In genomic region chr4:147556921-147557320, GRCm38 (mm10) we compare ENCODE assay signal across 11 mouse cellular contexts. TPM values are rescaled to one million over a fixed set of nuclear protein-coding genes. Genes with fewer than 3 reads are reported as not detected.
DNase-seq lines count a peak whose midpoint lies in the region; TF ChIP-seq lines count a peak whose summit lies in the region.
"Not testable (repeated sequence)": the region's sequence is repeated elsewhere in the genome, so short reads cannot be mapped to it uniquely, and the experiment has no call there.
"Had no signal": no experiment of that assay in that cellular context is flagged by ENCODE, and none has a peak within 500 bp of the region (broad histone marks: within the 10 kb centered on the region; RNA-seq: fewer than 3 reads in every experiment).

No protein-coding gene starts in this region.

- 0 out of 2 replicates have a peak, but pooled peaks have one; percentile 33 for TF ChIP-seq EP300 in heart, adult 2 months (IDR thresholded peaks at IDR 0.05; ENCODE audit: insufficient read depth, low read depth, low read length)

- H3K27ac ChIP-seq in ES-E14 (ENCODE audit: insufficient read depth, low read depth, low read length, poor library complexity, severe bottlenecking) = 0 out of 2 replicates have a peak overlapping the region, but pooled peaks have one; percentile 50
- H3K27ac ChIP-seq in heart, adult 2 months = peak overlapping the region; percentile 12

- intact Hi-C loops in heart, adult 2 months (cut with DNase I) = not testable (repeated sequence)

- H3K27me3 ChIP-seq in heart, adult 2 months (ENCODE audit: control insufficient read depth, insufficient read depth, low read length) = not testable (repeated sequence)

- in situ Hi-C loops in ES-E14 (cut with MboI; ENCODE audit: low sequenced_read_pairs in 2 of 2, unreplicated experiment in 2 of 2) = not testable (repeated sequence)

- H3K4me3 ChIP-seq in ES-E14 (ENCODE audit: insufficient read depth in 1 of 2, low read depth in 1 of 2, low read length in 2 of 2, poor library complexity in 1 of 2, severe bottlenecking in 1 of 2); heart, adult 2 months: not testable (repeated sequence)

- H3K9me3 ChIP-seq in ES-E14 (ENCODE audit: control insufficient read depth, insufficient read depth, low read depth, low read length) = not testable (repeated sequence)

- not testable (repeated sequence) for DNase-seq in ES-E14 (ENCODE audit: low read depth, low spot score)
- DNase-seq in heart, adult 11 months = peak; percentile 93
- DNase-seq in heart, adult 18-20 months = peak; percentile 15 to 60
- DNase-seq in heart, adult 2 months = peak in 1 of 2 experiments; percentile 25
- DNase-seq in heart, adult 8-10 months (ENCODE audit: low spot score) = peak; percentile 41
- peak; percentile 13 to 58 for DNase-seq in heart, adult 9 months (ENCODE audit: low spot score in 2 of 2)

- H3K9ac ChIP-seq in ES-E14 (ENCODE audit: insufficient read depth, low read depth, low read length, poor library complexity, severe bottlenecking); heart, adult 2 months (ENCODE audit: low read depth, low read length): not testable (repeated sequence)

- TF ChIP-seq CTCF in heart, adult 2 months (IDR thresholded peaks at IDR 0.05) = not testable (repeated sequence)

- TF ChIP-seq POLR2A in heart, adult 2 months (IDR thresholded peaks at IDR 0.05; ENCODE audit: insufficient read depth, low read depth, low read length) = not testable (repeated sequence)

- WGBS in heart, adult 2 months = 15% methylated on average over 1 of the region's 1 CpGs

- H3K36me3 ChIP-seq in ES-E14 (ENCODE audit: control insufficient read depth, insufficient read depth, low read length, poor library complexity, severe bottlenecking); heart, adult 2 months (ENCODE audit: control insufficient read depth, insufficient read depth, low read length): not testable (repeated sequence)

- not testable (repeated sequence) for H3K79me2 ChIP-seq in heart, adult 2 months (replicated peaks; ENCODE audit: control insufficient read depth, insufficient read depth, low read length)

- H3K4me1 ChIP-seq in ES-E14 (ENCODE audit: control insufficient read depth in 2 of 2, insufficient read depth in 2 of 2, low read length in 2 of 2, poor library complexity in 1 of 2); heart, adult 2 months (ENCODE audit: control insufficient read depth, insufficient read depth, low read length): not testable (repeated sequence)

RNA-seq across cellular contexts. Expression of gene Zfp985, which starts 3.8 kb away (rescaled TPM):
- total RNA-seq in ES-E14 (2012; rRNA removed) = 45.4 and 52.0 TPM in 2 replicates
- total RNA-seq in heart, adult 18-20 months (2021) = under 1 TPM; 0.26 to 0.67 TPM
- under 1 TPM; 0.25 to 0.31 TPM for total RNA-seq in heart, adult 2 months (2021)
- 0.35 and 1.0 TPM in 2 replicates for polyA plus RNA-seq in heart, adult 2 months (2012; rRNA removed)
- total RNA-seq in heart, adult 8-10 months (2022) = under 1 TPM; 0.16 to 0.63 (median 0.28) TPM
- total RNA-seq: CH12.LX had no signal
- polyA plus RNA-seq: adrenal gland, adult 2 months had no signal

RNA-seq across cellular contexts. Expression of gene Gm16503, which starts 16.9 kb away (rescaled TPM):
- 0.27 and 0.37 TPM in 2 replicates for total RNA-seq in ES-E14 (2012; rRNA removed)
- total RNA-seq in heart, adult 18-20 months (2021) = under 1 TPM in 1 of 2 experiments, not detected in 1; 0.13 TPM
- total RNA-seq in heart, adult 2 months (2021) = under 1 TPM; 0.09 to 0.10 TPM
- polyA plus RNA-seq in heart, adult 2 months (2012; rRNA removed) = 0.12 TPM in 1 of 2 replicates, not detected in the other
- total RNA-seq in heart, adult 8-10 months (2022) = under 1 TPM in 3 of 4 experiments, not detected in 1; 0.16 to 0.31 (median 0.28) TPM
- total RNA-seq: CH12.LX had no signal
- polyA plus RNA-seq: adrenal gland, adult 2 months; C2C12; G1E; Patski had no signal

Comparison
In these comparisons a context has a peak if more than half of its experiments do, and no peak if none do; other contexts are left out.
1. RNA of gene Zfp985, which starts 3.8 kb away (total RNA-seq): 45.4 to 52.0 TPM in ES-E14; 0.26 to 0.67 TPM in heart, adult 18-20 months, 0.16 to 0.63 TPM in heart, adult 8-10 months and 0.25 to 0.31 TPM in heart, adult 2 months; every median in the first group is over 10 times any median in the second.